Mouse (Mus musculus) CH12.LX (cell line): Measurements from ENCODE around the gene March9. TPM values are rescaled to one million over a fixed set of nuclear protein-coding genes. Genes with fewer than 3 reads are reported as not detected.

ENCODE experiments used
- DNase-seq: peaks from one replicate; pipeline ENCODE4 v3.0.0-alpha.2; 2013; ENCODE audit errors: extremely low read depth
- H3K27ac ChIP-seq: 2 replicates; pipeline ENCODE4 v1.5.1; 2012; ENCODE audit warnings: low read depth, mild to moderate bottlenecking, control low read depth, moderate library complexity; ENCODE audit not compliant: insufficient read depth
- H3K27me3 ChIP-seq: replicated peaks from 2 replicates; pipeline ENCODE3; 2012; ENCODE audit warnings: inconsistent platforms
- H3K36me3 ChIP-seq, 2 experiments: replicated peaks in 1 of 2; 2 replicates each; pipeline versions ENCODE3 to v1.6.1; 2012; ENCODE audit warnings: inconsistent platforms in 1 of 2, low read length in 1 of 2, mild to moderate bottlenecking in 1 of 2, mixed read lengths in 1 of 2, moderate library complexity in 1 of 2; ENCODE audit not compliant: control insufficient read depth in 1 of 2, insufficient read depth in 1 of 2
- H3K4me1 ChIP-seq, 2 experiments: 2 replicates each; pipeline ENCODE4 v1.6.1; 2012; ENCODE audit warnings: inconsistent platforms in 1 of 2, moderate library complexity in 1 of 2; ENCODE audit not compliant: insufficient read depth in 2 of 2, control insufficient read depth in 1 of 2
- H3K4me2 ChIP-seq: 2 replicates; pipeline ENCODE4 v1.6.1; 2012; ENCODE audit warnings: low read depth, mild to moderate bottlenecking, control low read depth; ENCODE audit not compliant: poor library complexity, insufficient read depth, severe bottlenecking
- H3K4me3 ChIP-seq, 3 experiments: fragments of 150-350 bp in 1 of 3; sonication (generic) in 1 of 3; replicated peaks in 1 of 3; 2 replicates each; pipeline versions ENCODE3 to v1.5.1; 2011 to 2012; ENCODE audit warnings: low read depth in 2 of 3, low read length in 2 of 3, mild to moderate bottlenecking in 2 of 3, moderate library complexity in 2 of 3, control low read depth in 1 of 3, improper control_type of control experiment in 1 of 3, inconsistent platforms in 1 of 3, mixed read lengths in 1 of 3; ENCODE audit not compliant: poor library complexity in 1 of 3
- H3K79me2 ChIP-seq: replicated peaks from 2 replicates; pipeline ENCODE4 v1.6.1; 2012; ENCODE audit warnings: mild to moderate bottlenecking, moderate library complexity; ENCODE audit not compliant: control insufficient read depth, poor library complexity, insufficient read depth, severe bottlenecking; ENCODE audit errors: extremely low read depth
- H3K9ac ChIP-seq: 2 replicates; pipeline ENCODE4 v1.6.1; 2012; ENCODE audit warnings: low read depth, mild to moderate bottlenecking, control low read depth, moderate library complexity; ENCODE audit not compliant: insufficient read depth
- H3K9me3 ChIP-seq: replicated peaks from 2 replicates; pipeline ENCODE3; 2012; ENCODE audit warnings: low read length, inconsistent platforms, mixed read lengths
- BHLHE40 ChIP-seq: IDR thresholded peaks from 2 replicates; pipeline ENCODE4 v1.6.1; 2011; ENCODE audit warnings: mild to moderate bottlenecking, low read depth, low read length, improper control_type of control experiment
- CHD2 ChIP-seq: IDR thresholded peaks from 2 replicates; pipeline ENCODE4 v1.6.1; 2011; ENCODE audit warnings: low read length, improper control_type of control experiment
- HCFC1 ChIP-seq: IDR thresholded peaks from 2 replicates; pipeline ENCODE4 v1.6.1; 2012; ENCODE audit warnings: low read depth, mild to moderate bottlenecking, inconsistent platforms, low read length, improper control_type of control experiment
- IRF4 ChIP-seq: IDR thresholded peaks from 2 replicates; pipeline ENCODE4 v1.6.1; 2014; ENCODE audit warnings: low read depth, mild to moderate bottlenecking, inconsistent platforms, low read length, improper control_type of control experiment
- KAT2A ChIP-seq: IDR thresholded peaks from 2 replicates; pipeline ENCODE4 v1.6.1; 2012; ENCODE audit warnings: low read length, improper control_type of control experiment, inconsistent platforms; ENCODE audit not compliant: insufficient replicate concordance
- MAX ChIP-seq: IDR thresholded peaks from 2 replicates; pipeline ENCODE4 v1.6.1; 2011; ENCODE audit warnings: low read length, improper control_type of control experiment
- MEF2A ChIP-seq: IDR thresholded peaks from 2 replicates; pipeline ENCODE4 v1.6.1; 2014; ENCODE audit warnings: low read depth, mild to moderate bottlenecking, inconsistent platforms, low read length, improper control_type of control experiment, borderline replicate concordance
- MXI1 ChIP-seq: IDR thresholded peaks from 2 replicates; pipeline ENCODE4 v1.6.1; 2011; ENCODE audit warnings: mild to moderate bottlenecking, low read depth, low read length, improper control_type of control experiment
- NELFE ChIP-seq: IDR thresholded peaks from 2 replicates; pipeline ENCODE4 v1.6.1; 2011; ENCODE audit warnings: low read depth, low read length, improper control_type of control experiment
- NRF1 ChIP-seq: IDR thresholded peaks from 2 replicates; pipeline ENCODE4 v1.6.1; 2014; ENCODE audit warnings: low read depth, mild to moderate bottlenecking, inconsistent platforms, low read length, improper control_type of control experiment, moderate library complexity
- PAX5 ChIP-seq: IDR thresholded peaks from 2 replicates; pipeline ENCODE4 v1.6.1; 2012; ENCODE audit warnings: low read length, inconsistent platforms, mixed read lengths
- POLR2A ChIP-seq: IDR thresholded peaks from 2 replicates; pipeline ENCODE4 v1.6.1; 2011; ENCODE audit warnings: low read depth, mild to moderate bottlenecking, improper control_type of control experiment, low read length
- POLR2AphosphoS2 ChIP-seq: IDR thresholded peaks from 2 replicates; pipeline ENCODE4 v1.6.1; 2011; ENCODE audit warnings: low read depth, low read length, improper control_type of control experiment
- RCOR1 ChIP-seq: conservative IDR thresholded peaks from 2 replicates; pipeline ENCODE4 v1.6.1; 2012; ENCODE audit warnings: low read depth, mild to moderate bottlenecking, inconsistent platforms, low read length, improper control_type of control experiment
- SIN3A ChIP-seq: IDR thresholded peaks from 2 replicates; pipeline ENCODE4 v1.6.1; 2012; ENCODE audit warnings: low read length, improper control_type of control experiment, inconsistent platforms
- ZKSCAN1 ChIP-seq: IDR thresholded peaks from 2 replicates; pipeline ENCODE4 v1.6.1; 2012; ENCODE audit warnings: low read depth, inconsistent platforms, low read length, improper control_type of control experiment, borderline replicate concordance
- ZNF384 ChIP-seq: IDR thresholded peaks from 2 replicates; pipeline ENCODE4 v1.6.1; 2012; ENCODE audit warnings: low read depth, low read length, improper control_type of control experiment, inconsistent platforms
- dilution Hi-C: fragments of 300-500 bp; cut with MboI; formaldehyde crosslinking; loops from 2 replicates; pipeline ENCODE4 v1.14.3; 2020; ENCODE audit warnings: low sequenced_read_pairs; ENCODE audit not compliant: extremely low pct_unique_long_range_greater_than_20kb, extremely low pct_ligation_motif_present
- in situ Hi-C: fragments of 300-500 bp; cut with MboI; formaldehyde crosslinking; loops from 3 replicates; pipeline ENCODE4 v1.14.3; 2019; ENCODE audit warnings: low sequenced_read_pairs, low pct_ligation_motif_present, low pct_unique_long_range_greater_than_20kb, mixed read lengths
- polyA plus RNA-seq: library from polyadenylated mRNA; unstranded; fragments of >175 nt; gene quantifications from 2 replicates; pipeline ENCODE4 v1.2.1, GENCODE M21; 2012; ENCODE audit warnings: low read depth; ENCODE audit not compliant: insufficient read length
- total RNA-seq, 2 experiments: library from RNA; depleted of rRNA; stranded (reverse); fragments of 300-350 nt in 1 of 2; fragments of >200 nt in 1 of 2; gene quantifications; 2 replicates each; pipeline ENCODE4 v1.2.3; 2012 to 2014

Gene March9
- total and polyA plus RNA-seq, 3 experiments: 0.68 to 3.4 (median 1.0) TPM

- TF ChIP-seq CHD2 (no peak), POLR2A (0 out of 2 replicates have a peak, but pooled peaks have one; percentile 33)
- Histone ChIP-seq H3K9me3 (no peaks in the 10 kb centered on the region), H3K4me1 (peaks cover 10 to 51% of the 10 kb centered on the region in 2 experiments), H3K27ac (no peak overlapping the region), H3K4me3 (no peak overlapping the region), H3K27me3 (peaks cover 10% of the 10 kb centered on the region), H3K36me3 (peaks cover 37 to 45% of the 10 kb centered on the region in 2 experiments), H3K9ac (no peak overlapping the region), H3K79me2 (peaks cover 26% of the 10 kb centered on the region), H3K4me2 (no peak overlapping the region)
- dilution Hi-C loops (no loop called here), in situ Hi-C loops (no loop called here)
- DNase-seq: no peak
These were observed 6.6 kb upstream of the March9 start for GRCm38 (mm10) chr10:127066519-127067018.

- in situ Hi-C loops: no loop called here
- H3K9ac ChIP-seq: no peak overlapping the region
- TF ChIP-seq BHLHE40 (no peak), POLR2A (no peak), PAX5 (no peak), ZNF384 (no peak), ZKSCAN1 (no peak)
- TF ChIP-seq, all 38 proteins: peak for 0
- Histone ChIP-seq H3K4me3 (no peak overlapping the region), H3K36me3 (peaks cover 37 to 45% of the 10 kb centered on the region in 2 experiments), H3K79me2 (peaks cover 26% of the 10 kb centered on the region), H3K4me1 (peaks cover 5 to 46% of the 10 kb centered on the region in 2 experiments), H3K4me2 (no peak overlapping the region), H3K9me3 (no peaks in the 10 kb centered on the region), H3K27ac (no peak overlapping the region), H3K27me3 (peaks cover 16% of the 10 kb centered on the region)
- dilution Hi-C loops: no loop called here
- no peak for DNase-seq
These were observed 6.0 kb upstream of the March9 start for GRCm38 (mm10) chr10:127065981-127066380.

- Histone ChIP-seq H3K27ac (peak overlapping the region; percentile 33; the same call in 1 of the 2 replicates), H3K27me3 (peaks cover 26% of the 10 kb centered on the region), H3K9me3 (no peaks in the 10 kb centered on the region), H3K36me3 (peaks cover 37 to 45% of the 10 kb centered on the region in 2 experiments), H3K9ac (peak overlapping the region; percentile 93), H3K79me2 (peaks cover 21% of the 10 kb centered on the region), H3K4me3 (peak overlapping the region; percentile 83 to 96 (median 89)), H3K4me1 (peaks cover 5 to 47% of the 10 kb centered on the region in 2 experiments), H3K4me2 (peak overlapping the region; percentile 74)
- dilution Hi-C loops (no loop called here), in situ Hi-C loops (no loop called here)
- TF ChIP-seq KAT2A: no peak
- no peak for TF ChIP-seq CHD2
- TF ChIP-seq NRF1: 0 out of 2 replicates have a peak, but pooled peaks have one; percentile 19
- no peak for TF ChIP-seq PAX5
- TF ChIP-seq NELFE: no peak
- TF ChIP-seq IRF4: no peak
- TF ChIP-seq MAX: no peak
- 0 out of 2 replicates have a peak, but pooled peaks have one; percentile 14 for TF ChIP-seq MXI1
- TF ChIP-seq RCOR1: no peak
- TF ChIP-seq HCFC1: no peak
- TF ChIP-seq SIN3A: 0 out of 2 replicates have a peak, but pooled peaks have one; percentile 17
- no peak for TF ChIP-seq MEF2A
- TF ChIP-seq POLR2AphosphoS2: no peak
- no peak for TF ChIP-seq POLR2A
- DNase-seq: no peak
These were observed 4.2 kb upstream of the March9 start for GRCm38 (mm10) chr10:127063913-127064870.
